Mouse (Mus musculus) liver, postnatal 0 days (tissue): ENCODE data around the gene Ppm1h. TPM values are rescaled to one million over a fixed set of nuclear protein-coding genes. Genes with fewer than 3 reads are reported as not detected.

Experiments
- ATAC-seq: fragments of 200-750 bp; cut with Nextera tagmentation; 2 replicates; pipeline ENCODE4 v1.8.0; 2017; ENCODE audit warnings: mild to moderate bottlenecking, moderate library complexity
- DNase-seq: peaks from one replicate; pipeline ENCODE4 v3.0.0-alpha.2; 2016
- H3K27ac ChIP-seq: fragments of 300-500 bp; sonication (generic); 2 replicates; pipeline ENCODE4 v1.5.1; 2014; ENCODE audit warnings: antibody characterized with exemption, moderate library complexity, mild to moderate bottlenecking, low read depth
- H3K27me3 ChIP-seq: fragments of 300-500 bp; sonication (generic); 2 replicates; pipeline ENCODE4 v1.6.1; 2014; ENCODE audit warnings: low read length, control low read depth, mixed read lengths; ENCODE audit not compliant: insufficient read depth
- H3K36me3 ChIP-seq: fragments of 300-500 bp; sonication (generic); replicated peaks from 2 replicates; pipeline ENCODE4 v1.6.1; 2014; ENCODE audit warnings: mild to moderate bottlenecking, control low read depth, low read length, moderate library complexity, mixed read lengths; ENCODE audit not compliant: insufficient read depth
- H3K4me1 ChIP-seq: fragments of 300-500 bp; sonication (generic); 2 replicates; pipeline ENCODE4 v1.6.1; 2014; ENCODE audit warnings: antibody characterized with exemption, mild to moderate bottlenecking, control low read depth; ENCODE audit not compliant: insufficient read depth
- H3K4me2 ChIP-seq: fragments of 300-500 bp; sonication (generic); 2 replicates; pipeline ENCODE4 v1.6.1; 2014; ENCODE audit warnings: low read depth, mild to moderate bottlenecking, low read length, moderate library complexity, mixed read lengths
- H3K4me3 ChIP-seq: fragments of 300-500 bp; sonication (generic); 2 replicates; pipeline ENCODE4 v1.5.1; 2014; ENCODE audit warnings: low read depth, low read length
- H3K9ac ChIP-seq: fragments of 300-500 bp; sonication (generic); replicated peaks from 2 replicates; pipeline ENCODE4 v1.6.1; 2014; ENCODE audit warnings: mild to moderate bottlenecking, moderate library complexity
- H3K9me3 ChIP-seq: fragments of 300-500 bp; sonication (generic); 2 replicates; pipeline ENCODE4 v1.6.1; 2016; ENCODE audit warnings: mild to moderate bottlenecking, control low read depth, low read length, mixed read lengths
- CTCF ChIP-seq: sonication (generic); IDR thresholded peaks from 2 replicates; pipeline ENCODE4 v1.5.1; 2016; ENCODE audit warnings: antibody characterized with exemption, low read depth
- EP300 ChIP-seq: IDR thresholded peaks from 2 replicates; pipeline ENCODE4 v1.6.1; 2016; ENCODE audit warnings: antibody characterized with exemption, low read depth, mild to moderate bottlenecking
- WGBS: fragments of 180-500 bp; shearing (Covaris S2); extraction: QIAGEN DNeasy Blood & Tissue Kit; methylation state at CpG from one replicate; pipeline ENCODE4 v1.1.7; 2014; ENCODE audit not compliant: insufficient replicate concordance; 5-methylcytosine and 5-hydroxymethylcytosine counted together
- polyA plus RNA-seq: library from polyadenylated mRNA; unstranded; fragments of >200 nt; fragmentation: Nextera tagmentation; extraction: Ambion mirVana; gene quantifications from 2 replicates; pipeline ENCODE4 v1.2.1, GENCODE M21; 2015

Gene Ppm1h
- polyA plus RNA-seq, 1 experiment from 2014 or later, result 3.9 TPM

DNA sequence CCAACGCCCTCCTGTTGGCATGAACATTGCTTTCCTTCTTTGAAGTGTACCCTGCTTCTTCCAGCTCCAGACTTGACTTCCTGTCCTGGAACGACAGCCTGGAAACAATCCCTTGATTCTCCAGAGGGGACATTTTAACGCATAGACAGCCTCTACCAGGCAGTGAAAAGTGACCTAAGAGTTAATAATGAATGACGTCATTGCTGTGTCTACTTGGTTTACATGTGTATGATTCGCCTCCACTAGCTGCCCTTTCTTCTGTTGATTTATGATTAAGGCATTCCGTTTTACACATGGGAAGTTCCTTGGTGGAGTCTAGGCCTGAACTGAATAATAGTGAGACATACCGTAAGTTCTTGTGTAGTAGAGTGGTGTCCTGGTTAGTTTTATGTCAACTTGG, 287.9 kb downstream of the Ppm1h start:
- DNase-seq (no peak), ATAC-seq (no peak)
- TF ChIP-seq EP300 (no peak), CTCF (no peak)
- no peaks in the 10 kb centered on the region; the same call in 1 of the 2 replicates for H3K4me1 ChIP-seq
- no peak overlapping the region for H3K9ac ChIP-seq
- H3K36me3 ChIP-seq, result no peaks in the 10 kb centered on the region
- 63% methylated on average over 7 of the region's 7 CpGs for WGBS
- no peak overlapping the region for H3K4me2 ChIP-seq
- H3K27me3 ChIP-seq, result peaks cover 10% of the 10 kb centered on the region; the same call in 1 of the 2 replicates
- H3K4me3 ChIP-seq, result no peak overlapping the region
- no peaks in the 10 kb centered on the region for H3K9me3 ChIP-seq
- no peak overlapping the region for H3K27ac ChIP-seq

GRCm38 (mm10) chr10:122970188-122970587, 291.6 kb downstream of the Ppm1h start:
- Histone ChIP-seq H3K4me1 (no peaks in the 10 kb centered on the region), H3K27ac (no peak overlapping the region), H3K4me2 (no peak overlapping the region), H3K9ac (no peak overlapping the region), H3K4me3 (no peak overlapping the region), H3K36me3 (no peaks in the 10 kb centered on the region), H3K9me3 (no peaks in the 10 kb centered on the region), H3K27me3 (no peaks in the 10 kb centered on the region)
- no peak for DNase-seq
- WGBS, result 63% methylated on average over 7 of the region's 7 CpGs
- no peak for ATAC-seq
- TF ChIP-seq EP300 (no peak), CTCF (no peak)

GRCm38 (mm10) chr10:122973241-122973640, 294.7 kb downstream of the Ppm1h start:
- no peak for ATAC-seq
- H3K9me3 ChIP-seq, result no peaks in the 10 kb centered on the region
- TF ChIP-seq CTCF (no peak), EP300 (no peak)
- H3K9ac ChIP-seq, result no peak overlapping the region
- no peaks in the 10 kb centered on the region for H3K4me1 ChIP-seq
- no peak overlapping the region for H3K4me3 ChIP-seq
- H3K27ac ChIP-seq, result no peak overlapping the region
- no peak overlapping the region for H3K4me2 ChIP-seq
- H3K36me3 ChIP-seq, result no peaks in the 10 kb centered on the region
- no peak for DNase-seq
- H3K27me3 ChIP-seq, result no peaks in the 10 kb centered on the region

- H3K27ac ChIP-seq, result no peak overlapping the region
- peaks cover 4% of the 10 kb centered on the region; the same call in 1 of the 2 replicates for H3K36me3 ChIP-seq
- DNase-seq, result no peak
- 44% methylated on average over 9 of the region's 9 CpGs for WGBS
- no peaks in the 10 kb centered on the region for H3K9me3 ChIP-seq
- H3K4me1 ChIP-seq, result no peaks in the 10 kb centered on the region
- H3K9ac ChIP-seq, result no peak overlapping the region
- TF ChIP-seq EP300 (no peak), CTCF (no peak)
- no peak overlapping the region for H3K4me2 ChIP-seq
- H3K27me3 ChIP-seq, result no peaks in the 10 kb centered on the region
- no peak overlapping the region for H3K4me3 ChIP-seq
- ATAC-seq, result no peak
Measured at GRCm38 (mm10) chr10:122976038-122976437, 297.5 kb downstream of the Ppm1h start.

- Histone ChIP-seq H3K4me2 (no peak overlapping the region), H3K4me3 (no peak overlapping the region), H3K4me1 (peaks cover 6% of the 10 kb centered on the region), H3K36me3 (peaks cover 7% of the 10 kb centered on the region; the same call in 1 of the 2 replicates), H3K9ac (no peak overlapping the region), H3K9me3 (no peaks in the 10 kb centered on the region), H3K27ac (no peak overlapping the region), H3K27me3 (no peaks in the 10 kb centered on the region)
- DNase-seq (no peak), ATAC-seq (no peak)
- no peak for TF ChIP-seq CTCF
- no peak for TF ChIP-seq EP300
Measured at GRCm38 (mm10) chr10:122979356-122979755, 300.8 kb downstream of the Ppm1h start.

GRCm38 (mm10) chr10:122980123-122980522, 301.6 kb downstream of the Ppm1h start:
- Histone ChIP-seq H3K27ac (no peak overlapping the region), H3K4me1 (peaks cover 8% of the 10 kb centered on the region), H3K4me3 (no peak overlapping the region), H3K9me3 (no peaks in the 10 kb centered on the region), H3K4me2 (no peak overlapping the region), H3K36me3 (peaks cover 7% of the 10 kb centered on the region; the same call in 1 of the 2 replicates), H3K27me3 (no peaks in the 10 kb centered on the region), H3K9ac (no peak overlapping the region)
- ATAC-seq (no peak), DNase-seq (no peak)
- 95% methylated on average over 12 of the region's 12 CpGs for WGBS
- TF ChIP-seq CTCF, result no peak
